Mouse (Mus musculus) left cerebral cortex, adult 2 months (tissue): ENCODE measurements around the gene Snrk. TPM values are rescaled to one million over a fixed set of nuclear protein-coding genes. Genes with fewer than 3 reads are reported as not detected.
A peak's percentile ranks its signal among the peaks of the same experiment; 100 is the strongest.

ENCODE experiments used
- DNase-seq, 2 experiments: peaks; one replicate each; pipeline ENCODE4 v3.0.0; 2021 to 2022; ENCODE audit warnings: low spot score in 2 of 2, mixed read lengths in 1 of 2; ENCODE audit errors: extremely low spot score in 1 of 2
- H3K27ac ChIP-seq: fragments of 200-600 bp; 2 replicates; pipeline ENCODE4 v1.8.1; 2022
- H3K4me3 ChIP-seq: fragments of 200-600 bp; 2 replicates; pipeline ENCODE4 v1.8.1; 2022
- CTCF ChIP-seq: fragments of 200-600 bp; IDR thresholded peaks from 2 replicates; pipeline ENCODE4 v1.8.1; 2022; ENCODE audit warnings: antibody characterized with exemption, mild to moderate bottlenecking, moderate library complexity
- intact Hi-C: fragments of 180-260 bp; cut with DNase I; formaldehyde crosslinking; loops from one replicate; pipeline ENCODE4 v1.15.1; 2025
- total RNA-seq, 2 experiments: library from RNA; stranded (reverse); gene quantifications; 2 replicates each; pipeline ENCODE4 v1.2.3; 2021

The Snrk gene
- total RNA-seq, 2 experiments from 2014 or later, result 113 to 129 TPM

GRCm38 (mm10) chr9:122110508-122110907, 6.6 kb upstream of the Snrk start:
- no peak for DNase-seq
- intact Hi-C loops, result no loop called here
- H3K27ac ChIP-seq, result peak overlapping the region; percentile 30; the same call in 1 of the 2 replicates
- no peak overlapping the region for H3K4me3 ChIP-seq
- TF ChIP-seq CTCF, result no peak

- no peak overlapping the region for H3K4me3 ChIP-seq
- intact Hi-C loops, result no loop called here
Observed at GRCm38 (mm10) chr9:122110921-122111320, 6.1 kb upstream of the Snrk start.

GRCm38 (mm10) chr9:122115552-122115951, 1.5 kb upstream of the Snrk start:
- intact Hi-C loops, result no loop called here
- TF ChIP-seq CTCF, result no peak
- H3K4me3 ChIP-seq, result no peak overlapping the region
- DNase-seq, result no peak
- no peak overlapping the region for H3K27ac ChIP-seq

More at GRCm38 (mm10) chr9:122110921-122111320, 6.1 kb upstream of the Snrk start:
- H3K27ac ChIP-seq, result no peak overlapping the region
- DNase-seq, result no peak
- no peak for TF ChIP-seq CTCF

GRCm38 (mm10) chr9:122116359-122116758, 707 bp upstream of the Snrk start:
- no peak for TF ChIP-seq CTCF
- DNase-seq, result no peak
- Histone ChIP-seq H3K4me3 (no peak overlapping the region), H3K27ac (no peak overlapping the region)
- intact Hi-C loops, result loop anchor here (2.0 kb wide), 1 partner anchor 94 kb away; no protein-coding TSS in a partner anchor

- peak overlapping the region; percentile 93 for H3K27ac ChIP-seq
- H3K4me3 ChIP-seq, result peak overlapping the region; percentile 88
- no peak for TF ChIP-seq CTCF
- intact Hi-C loops, result loop anchor here (2.0 kb wide), 1 partner anchor 95 kb away; no protein-coding TSS in a partner anchor
- DNase-seq, result peak; percentile 22 to 42
Observed at GRCm38 (mm10) chr9:122117692-122118529, 845 bp downstream of the Snrk start.

- Histone ChIP-seq H3K4me3 (no peak overlapping the region), H3K27ac (no peak overlapping the region)
- DNase-seq, result peak; percentile 18 to 23
- intact Hi-C loops, result loop anchor here (5.0 kb wide), 1 partner anchor 67 kb away; no protein-coding TSS in a partner anchor
- peak; percentile 79 for TF ChIP-seq CTCF
Observed at GRCm38 (mm10) chr9:122120089-122120488, 3.0 kb downstream of the Snrk start.

- Histone ChIP-seq H3K4me3 (no peak overlapping the region), H3K27ac (no peak overlapping the region; the same call in 1 of the 2 replicates)
- intact Hi-C loops, result loop anchor here (5.0 kb wide), 1 partner anchor 65 kb away; no protein-coding TSS in a partner anchor
- no peak for TF ChIP-seq CTCF
- no peak for DNase-seq
Observed at GRCm38 (mm10) chr9:122122113-122122512, 5.0 kb downstream of the Snrk start.

GRCm38 (mm10) chr9:122123181-122123580, 6.1 kb downstream of the Snrk start:
- no peak for TF ChIP-seq CTCF
- no peak overlapping the region for H3K4me3 ChIP-seq
- DNase-seq, result no peak
- no peak overlapping the region for H3K27ac ChIP-seq
- intact Hi-C loops, result loop anchor here (5.0 kb wide), 1 partner anchor 64 kb away; no protein-coding TSS in a partner anchor

GRCm38 (mm10) chr9:122125723-122126290, 8.7 kb downstream of the Snrk start:
- Histone ChIP-seq H3K27ac (no peak overlapping the region), H3K4me3 (no peak overlapping the region)
- TF ChIP-seq CTCF, result no peak
- DNase-seq, result no peak
- intact Hi-C loops, result no loop called here

- H3K4me3 ChIP-seq, result no peak overlapping the region
- no peak for TF ChIP-seq CTCF
- no peak overlapping the region for H3K27ac ChIP-seq
- no peak for DNase-seq
- intact Hi-C loops, result no loop called here
Observed at GRCm38 (mm10) chr9:122126790-122127189, 9.7 kb downstream of the Snrk start.

GRCm38 (mm10) chr9:122127271-122127785, 10.3 kb downstream of the Snrk start:
- no peak for DNase-seq
- intact Hi-C loops, result no loop called here
- Histone ChIP-seq H3K4me3 (no peak overlapping the region), H3K27ac (no peak overlapping the region)
- TF ChIP-seq CTCF, result no peak

GRCm38 (mm10) chr9:122128686-122129085, 11.6 kb downstream of the Snrk start:
- no peak for DNase-seq
- H3K4me3 ChIP-seq, result no peak overlapping the region
- intact Hi-C loops, result no loop called here
- no peak overlapping the region for H3K27ac ChIP-seq
- TF ChIP-seq CTCF, result no peak
